Mouse (Mus musculus): ENCODE data around the gene Tubgcp6.
A peak's percentile ranks its signal among the peaks of the same experiment; 100 is the strongest.

GRCm38 (mm10) chr15:89118007-89118406 is 4.9 kb downstream of the Tubgcp6 start:
- peak; percentile 9; the same call in 1 of the 2 replicates for TF ChIP-seq CTCF (IDR thresholded peaks at IDR 0.05; ENCODE audit: borderline replicate concordance, insufficient read depth, low read depth, low read length)
- no peak for TF ChIP-seq POLR2A (IDR thresholded peaks at IDR 0.05; ENCODE audit: borderline replicate concordance, insufficient read depth, low read length)

Measured in cerebellum, adult 2 months (tissue).